Mouse (Mus musculus) layer of hippocampus, adult 11-12 months (tissue): Measurements from ENCODE around the gene Tubb2a.

Experiments
- DNase-seq: peaks from one replicate; pipeline ENCODE4 v3.0.0; 2022; ENCODE audit warnings: low spot score

The Tubb2a gene

DNA sequence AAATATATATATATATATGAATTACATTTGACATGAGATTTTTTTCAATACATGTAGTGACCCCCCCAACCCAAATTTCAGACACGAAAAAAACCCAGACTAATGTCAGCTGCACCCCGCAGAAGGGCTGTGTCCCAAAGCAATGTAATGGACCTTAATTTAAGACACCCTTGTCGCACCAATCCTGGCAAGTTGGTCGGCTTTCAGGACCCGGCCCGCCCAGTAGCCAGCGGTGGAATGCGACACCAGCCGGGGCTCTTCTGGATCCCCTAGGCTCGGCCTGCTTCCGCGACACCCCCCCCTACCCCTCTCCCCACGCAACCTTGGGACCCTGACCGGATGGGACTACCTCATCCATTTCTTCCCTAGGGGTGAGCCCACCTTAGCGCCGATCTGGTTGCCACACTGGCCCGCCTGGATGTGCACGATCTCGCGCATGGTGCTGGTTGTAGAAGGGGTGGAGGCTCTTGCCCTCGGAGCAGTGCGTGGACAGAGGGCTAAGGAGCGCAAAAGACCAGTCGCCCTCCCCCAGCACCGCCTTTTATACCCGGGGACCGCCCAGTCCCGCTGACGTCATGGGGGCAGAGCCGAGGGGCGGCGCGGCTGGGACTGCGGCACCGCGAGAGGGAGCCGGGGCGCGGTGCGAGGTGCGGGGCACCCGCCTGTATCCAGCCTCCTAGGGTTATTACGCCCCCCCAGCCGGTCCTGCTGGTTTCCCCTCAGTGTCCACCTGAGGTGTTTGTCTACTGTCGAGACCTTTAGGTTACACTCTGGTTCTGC, at the start of gene Tubb2a:
Gene Tubb2a, minus strand, starts transcription at position 516 of the 780 bp plus-strand sequence.
- peak; percentile 92 for DNase-seq

DNA sequence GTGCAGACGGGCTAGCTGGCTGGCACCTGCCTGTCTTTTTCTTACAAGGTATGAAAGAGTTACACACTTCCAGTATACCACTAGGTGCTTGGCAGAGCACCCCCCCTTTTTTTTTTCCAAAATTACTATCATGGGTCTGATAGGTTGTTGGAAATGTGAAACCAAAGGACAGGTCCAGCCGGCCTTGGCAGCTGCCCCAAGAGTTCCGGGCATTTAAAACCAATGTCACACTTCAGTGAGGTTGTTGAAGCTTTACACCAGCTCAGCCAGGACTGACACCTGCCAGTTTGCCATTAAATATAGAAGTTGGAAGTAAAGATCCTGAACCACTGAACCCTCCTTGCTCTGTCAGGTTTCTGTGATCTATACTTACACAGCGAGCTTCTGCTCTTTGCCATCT, 47.9 kb upstream of the Tubb2a start:
- DNase-seq: no peak

DNA sequence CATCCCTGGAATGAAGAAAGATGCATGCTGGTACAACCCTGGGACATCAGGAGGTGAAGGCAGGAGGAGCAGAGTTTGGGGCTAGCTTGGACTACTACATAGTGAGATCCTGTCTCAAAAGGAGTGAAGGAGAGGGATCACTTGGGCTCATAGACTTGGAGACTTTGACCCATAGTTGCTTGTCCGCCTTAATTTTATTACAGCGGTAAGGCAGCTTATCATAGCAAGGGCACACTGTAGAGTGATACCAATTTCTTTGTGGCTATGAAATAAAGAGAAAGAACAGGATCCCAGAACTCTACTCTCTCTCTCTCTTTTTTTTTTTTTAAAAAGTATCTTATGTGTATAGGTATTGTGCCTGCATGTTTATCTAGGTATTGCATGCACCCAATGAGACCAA, 42.7 kb upstream of the Tubb2a start:
- DNase-seq: no peak

DNA sequence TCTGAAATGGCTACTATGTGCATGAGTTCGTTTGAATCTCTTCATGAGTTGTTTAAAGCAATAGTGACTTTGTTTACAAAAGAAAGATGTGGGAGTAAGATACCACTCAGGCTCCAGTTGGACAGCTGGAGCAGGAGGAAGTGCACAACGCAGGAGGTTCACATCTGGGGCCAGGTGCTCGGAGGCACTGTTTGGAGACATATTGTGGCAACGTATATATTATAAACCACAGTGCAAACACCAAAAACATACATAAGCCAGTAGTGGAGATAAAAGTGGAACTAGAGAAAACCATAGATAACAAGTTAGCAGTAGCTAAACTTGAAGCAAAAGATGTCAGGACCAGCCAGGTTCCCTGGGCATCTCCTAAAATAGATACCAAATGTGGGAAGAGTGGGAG, 41.6 kb upstream of the Tubb2a start:
- DNase-seq: no peak

DNA sequence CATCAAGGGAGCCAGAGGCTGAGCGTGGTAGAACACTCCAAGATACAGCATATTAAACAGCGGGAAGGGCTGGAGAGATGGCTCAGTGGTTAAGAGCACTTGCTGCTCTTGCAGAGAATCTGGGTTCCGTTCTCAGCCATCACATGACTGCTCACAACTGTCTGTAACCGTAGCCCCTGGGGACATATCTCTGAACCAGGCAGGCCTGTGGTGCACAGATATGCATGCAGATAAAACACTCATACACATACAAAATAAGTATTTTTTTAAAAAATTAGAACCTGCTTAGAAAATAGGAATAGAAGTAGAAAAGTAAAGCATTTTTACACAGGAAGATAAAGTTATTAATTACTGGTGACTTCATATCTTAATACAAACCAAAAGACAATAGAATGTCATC, 41.0 kb upstream of the Tubb2a start:
- DNase-seq: no peak

DNA sequence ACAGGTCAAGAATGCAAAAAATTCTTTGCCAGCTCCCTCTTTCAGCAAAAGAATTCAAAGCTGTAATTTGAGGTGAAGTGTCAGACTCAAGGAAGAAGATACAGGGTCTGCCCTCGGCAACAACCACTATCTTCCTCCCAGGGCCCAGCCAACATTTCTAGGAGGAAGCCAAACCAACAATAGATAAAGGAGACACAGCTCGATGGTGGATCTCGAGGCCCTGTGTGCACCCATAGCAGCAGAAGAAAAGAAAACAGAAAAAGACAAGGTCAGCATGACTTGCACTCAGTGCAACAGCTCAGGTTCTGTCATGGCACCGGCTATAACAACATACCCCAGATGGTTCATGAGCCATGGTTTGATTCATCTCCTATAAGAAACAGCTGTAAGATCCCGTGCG, 38.7 kb upstream of the Tubb2a start:
- DNase-seq: no peak

DNA sequence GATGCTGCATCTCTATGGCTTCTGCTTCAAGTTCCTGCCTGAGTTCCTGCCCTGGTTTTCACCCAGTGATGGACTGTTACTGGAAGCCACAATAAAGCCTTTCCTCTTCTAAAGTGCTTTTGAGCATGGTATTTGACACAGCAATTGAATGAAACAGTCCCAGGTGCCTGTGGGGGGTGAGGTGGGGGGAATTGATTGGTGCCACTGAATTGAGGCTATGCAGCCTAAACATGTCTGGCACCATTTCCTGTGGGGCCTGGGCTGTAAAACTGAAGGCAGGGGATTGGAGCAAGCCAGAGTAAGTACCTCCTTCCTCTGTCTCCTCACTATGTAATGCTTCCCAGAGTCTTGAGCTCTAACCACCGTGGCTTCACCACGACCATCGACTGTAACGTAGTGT, 36.8 kb upstream of the Tubb2a start:
- no peak for DNase-seq

DNA sequence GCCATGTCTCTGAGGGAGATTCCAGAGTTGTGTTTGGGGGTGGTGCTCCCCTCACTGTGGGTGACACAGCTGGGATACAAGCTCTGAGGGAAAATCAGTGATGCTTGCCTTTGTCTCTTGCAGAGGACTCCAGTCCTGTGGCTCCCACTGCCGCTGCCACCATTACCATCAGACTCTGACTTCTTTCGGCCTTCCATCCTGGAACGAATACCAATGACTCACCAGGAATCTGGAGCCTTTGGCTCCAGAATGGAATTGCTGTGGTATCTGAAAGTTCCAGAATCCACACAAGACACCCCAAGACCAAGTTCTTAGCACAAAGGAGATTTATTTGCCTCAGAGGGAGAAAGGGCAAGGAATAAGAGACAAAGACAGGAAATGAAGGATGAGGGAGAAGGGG, 35.3 kb upstream of the Tubb2a start:
- no peak for DNase-seq

DNA sequence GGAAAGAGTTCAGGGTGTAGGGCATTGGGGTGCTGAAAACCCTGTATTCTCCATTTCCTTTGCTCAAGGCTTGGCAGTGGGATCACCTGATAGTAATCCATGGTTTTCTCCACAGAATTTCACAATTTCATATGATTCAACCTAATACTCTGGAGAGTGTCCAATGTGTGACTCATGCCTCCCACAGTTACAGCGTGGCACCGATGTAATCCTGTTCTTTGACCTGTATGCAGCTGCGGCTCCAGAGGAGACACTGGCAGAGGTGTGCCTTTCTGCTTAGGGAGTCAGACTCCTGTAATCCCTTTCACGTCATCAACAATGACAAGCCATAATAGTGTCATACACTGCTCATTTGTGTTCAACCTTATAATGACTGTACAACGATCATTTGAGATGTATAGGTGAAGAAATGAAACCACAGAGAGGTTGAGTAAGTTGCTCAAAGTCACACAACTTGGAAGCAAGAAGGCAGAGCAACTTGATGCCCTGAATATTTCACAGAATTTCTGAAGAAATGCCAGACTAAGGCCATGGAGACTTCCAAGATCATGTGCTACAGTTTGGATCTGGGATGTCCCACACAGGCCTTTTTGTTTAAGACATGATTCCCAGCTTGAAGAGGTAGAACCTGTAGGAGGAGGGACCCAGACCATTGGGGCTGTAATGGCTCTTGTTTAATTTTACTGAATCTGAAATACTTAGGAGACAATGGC, 34.7 kb upstream of the Tubb2a start:
- no peak for DNase-seq

DNA sequence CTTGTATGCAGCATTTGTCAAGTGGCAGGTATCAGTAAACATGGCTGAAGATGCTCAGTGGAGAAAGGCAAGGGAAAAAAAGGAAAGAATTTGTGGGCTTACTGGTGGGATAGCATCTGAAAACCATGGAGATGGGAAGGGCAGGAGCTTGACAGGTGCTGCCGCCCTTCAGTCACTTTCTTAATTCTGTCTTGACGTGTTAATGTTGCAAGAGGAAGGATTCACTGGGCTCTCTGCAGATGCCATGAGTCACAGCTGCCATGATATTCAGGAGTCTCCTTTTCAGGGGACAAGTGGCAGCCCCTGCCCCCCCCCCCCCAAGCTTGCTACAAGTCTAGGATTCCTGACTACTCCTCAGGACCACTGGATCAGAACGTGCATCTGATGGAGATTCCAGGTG, 34.1 kb upstream of the Tubb2a start:
- no peak for DNase-seq

DNA sequence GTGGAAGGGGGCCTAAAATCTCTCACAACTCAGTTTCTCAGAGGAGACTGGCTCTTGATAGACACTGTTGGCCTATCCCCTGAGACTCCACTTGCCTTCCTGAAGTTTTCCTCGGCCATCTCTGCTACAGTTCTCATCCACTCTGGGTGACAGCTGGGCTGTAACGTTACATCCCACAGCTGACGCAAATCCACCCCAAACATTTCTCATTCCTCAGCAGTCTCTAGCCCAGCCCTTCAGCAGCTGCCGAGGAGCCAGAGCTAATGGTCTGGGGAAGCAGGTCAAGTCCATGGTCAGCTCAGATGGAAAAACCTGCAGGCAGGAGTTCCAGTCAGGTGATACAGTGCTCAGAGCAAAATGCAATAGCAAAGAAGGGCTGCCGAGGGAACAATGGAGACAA, 33.2 kb upstream of the Tubb2a start:
- DNase-seq: no peak

DNA sequence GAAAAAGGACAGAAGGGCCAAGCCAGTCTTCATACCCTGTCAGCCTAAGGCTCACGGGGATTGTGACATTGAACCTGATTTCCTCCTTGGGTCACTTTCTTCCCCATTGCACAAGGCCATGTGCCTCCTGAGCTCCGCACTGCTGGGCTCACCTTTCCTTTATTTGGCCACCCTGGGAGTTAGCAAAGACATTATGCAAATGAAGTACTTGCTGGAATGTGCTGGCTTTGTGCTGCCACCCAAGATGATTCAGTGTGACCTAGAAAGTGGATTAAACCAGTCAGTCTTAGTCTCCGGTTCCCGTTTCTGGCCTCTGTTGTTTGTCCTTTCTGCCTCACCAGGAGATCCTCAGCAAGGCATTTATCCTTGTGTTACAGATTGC, 31.9 kb upstream of the Tubb2a start:
- no peak for DNase-seq

DNA sequence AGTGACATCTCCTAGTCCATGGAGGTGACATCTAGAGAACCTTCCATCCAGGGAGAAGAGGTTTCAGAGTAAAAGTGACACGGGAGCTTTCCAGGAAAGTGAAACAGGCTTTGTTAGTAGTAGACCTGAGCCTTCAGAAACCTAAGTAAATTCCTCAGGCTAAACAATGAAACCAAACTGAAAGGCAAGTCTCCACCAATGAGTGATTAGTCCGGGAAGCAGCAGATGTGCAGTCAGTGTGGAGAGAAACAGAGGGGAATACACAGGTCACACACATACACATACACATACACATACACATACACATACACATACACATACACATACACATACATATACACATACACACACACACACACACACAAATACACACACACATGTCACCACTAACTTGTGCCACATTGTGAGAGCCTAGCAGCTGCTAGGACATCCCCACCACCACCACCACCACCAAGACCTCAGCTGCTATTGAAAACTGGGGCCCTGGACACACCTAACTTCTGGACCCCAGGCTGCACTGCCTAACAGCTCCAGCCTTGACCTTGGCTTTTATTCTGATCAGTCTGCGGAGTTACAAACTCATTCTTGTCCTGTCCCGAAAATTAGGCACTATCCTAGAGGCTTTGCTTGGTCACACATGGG, 31.3 kb upstream of the Tubb2a start:
- DNase-seq: no peak

DNA sequence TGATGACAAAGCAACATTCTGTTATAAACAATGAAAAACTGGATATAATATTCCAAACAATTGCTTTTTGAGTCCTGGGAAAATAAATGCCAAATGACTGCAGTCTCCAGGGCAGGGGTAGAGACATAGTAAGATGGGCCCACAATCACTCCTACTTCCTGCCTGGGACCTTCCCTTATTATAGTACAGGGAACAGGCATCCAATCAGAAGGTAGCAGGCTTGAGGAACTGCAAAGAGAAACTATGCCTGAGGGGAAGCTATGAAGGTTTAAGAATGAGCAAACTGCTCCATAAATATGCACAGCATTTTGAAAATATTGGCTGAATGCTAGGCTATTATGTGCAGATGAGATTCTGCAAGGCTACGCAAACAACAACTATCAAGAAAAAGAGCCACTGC, 29.2 kb upstream of the Tubb2a start:
- DNase-seq: no peak

DNA sequence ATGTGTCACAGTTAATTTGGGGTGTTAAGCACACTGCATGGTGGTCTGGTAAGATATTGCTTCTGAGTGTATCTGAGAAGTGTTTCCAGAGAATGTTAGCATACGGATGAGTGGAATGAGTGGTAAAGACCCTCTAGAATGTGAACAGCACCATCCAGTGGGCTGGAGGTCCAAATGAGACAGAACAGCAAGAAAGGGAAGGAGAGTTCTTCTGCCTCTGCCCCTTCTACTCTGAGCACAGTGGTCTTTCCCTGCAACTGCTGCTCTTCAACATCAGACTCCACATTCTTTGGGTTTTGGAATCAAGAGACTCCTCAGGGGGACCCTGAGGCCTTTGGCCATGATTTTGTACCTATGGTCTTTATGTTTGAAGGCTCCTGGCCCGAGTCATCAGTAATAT, 28.4 kb upstream of the Tubb2a start:
- DNase-seq: no peak

DNA sequence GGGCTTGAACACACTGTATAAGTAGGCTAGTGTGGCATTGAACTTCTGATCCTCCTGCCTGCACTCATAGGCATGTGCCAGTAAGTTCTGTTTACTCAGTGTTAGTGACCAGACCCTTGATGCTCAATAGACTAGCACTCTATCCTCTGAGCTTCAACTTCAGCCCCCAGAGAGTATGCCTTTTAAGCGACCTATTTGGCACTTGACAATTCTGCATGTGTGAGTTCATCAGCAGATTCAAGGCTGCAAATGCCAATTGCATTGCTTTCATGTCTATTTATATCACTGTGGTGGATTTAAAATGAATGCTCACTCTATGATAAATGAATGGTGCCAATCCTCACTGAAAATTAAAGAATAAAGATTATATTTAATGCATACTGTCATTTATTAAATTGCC, 27.6 kb upstream of the Tubb2a start:
- DNase-seq: no peak

DNA sequence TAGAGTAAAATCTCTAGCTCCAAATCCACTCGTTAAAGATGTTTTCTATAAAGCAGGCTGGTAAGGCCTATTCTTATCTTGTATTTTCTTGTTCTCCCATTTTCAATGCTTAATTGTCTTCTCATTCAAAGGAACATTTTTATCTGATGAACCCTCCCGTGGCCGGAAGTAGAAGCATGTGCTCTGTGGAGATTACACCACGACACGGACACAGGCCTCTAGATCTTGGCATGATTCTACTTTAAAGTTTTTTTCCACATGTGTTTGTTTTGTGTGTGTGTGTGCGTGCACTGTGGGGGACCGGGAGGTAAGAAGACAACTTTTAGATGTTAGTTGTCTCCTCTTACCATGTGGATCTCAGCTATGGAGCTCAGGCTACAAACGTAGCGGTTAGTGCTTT, 24.1 kb upstream of the Tubb2a start:
- DNase-seq: no peak

DNA sequence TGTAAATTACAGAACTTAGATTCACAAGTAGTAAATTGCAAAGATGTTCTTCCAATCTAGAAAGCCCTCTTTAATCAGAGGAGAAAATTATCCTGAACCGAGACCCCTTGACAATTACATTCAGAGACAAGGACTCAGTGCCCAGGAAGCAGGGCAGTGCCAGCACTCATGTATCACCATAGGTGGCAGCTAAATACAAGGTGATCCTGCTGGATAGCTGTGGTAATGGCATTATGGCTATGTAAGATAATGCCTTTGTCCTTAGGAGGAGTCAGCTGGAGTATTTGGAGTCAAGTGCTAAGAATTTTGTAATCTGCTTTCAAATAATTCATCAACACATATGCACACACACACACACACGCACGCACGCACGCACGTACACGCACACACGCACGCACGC, 23.4 kb upstream of the Tubb2a start:
- DNase-seq: no peak

DNA sequence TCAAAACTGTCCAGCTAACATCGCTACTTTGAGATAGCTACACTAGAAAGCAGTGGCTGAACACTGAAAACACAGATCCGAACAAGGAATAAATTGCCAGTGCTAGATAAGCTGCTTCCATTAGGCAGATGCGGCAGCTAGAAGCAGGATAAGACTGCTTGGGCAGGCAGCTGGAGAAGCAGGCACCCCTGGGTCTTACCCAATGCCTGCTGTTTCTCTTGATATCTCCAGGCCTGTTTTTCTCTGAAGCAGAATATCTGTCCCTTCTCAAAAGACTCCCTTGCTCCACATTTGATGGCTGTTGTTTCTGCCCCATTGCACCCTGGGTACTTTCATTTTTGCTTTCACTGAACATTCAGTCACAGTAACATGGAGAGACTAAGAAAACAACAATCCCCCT, 22.9 kb upstream of the Tubb2a start:
- no peak for DNase-seq

DNA sequence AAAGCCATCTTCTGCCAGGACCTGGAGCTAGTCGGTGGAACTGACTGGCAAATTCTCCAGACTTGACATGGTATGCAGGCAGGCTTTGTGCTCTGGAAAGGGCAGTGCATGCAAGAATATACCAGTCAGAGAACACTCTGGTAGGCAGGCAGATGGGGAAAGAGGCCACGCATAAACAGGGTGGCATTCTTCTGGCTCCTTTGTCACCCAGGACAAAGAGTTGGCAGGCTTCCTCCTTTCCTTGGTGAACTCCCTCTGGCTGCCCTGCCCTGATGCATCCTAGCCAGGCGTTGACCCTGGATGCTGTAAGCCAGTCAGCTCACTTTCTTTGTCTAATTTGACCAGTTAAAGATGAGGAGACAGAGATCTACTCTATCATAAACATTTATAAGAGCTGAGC, 19.3 kb upstream of the Tubb2a start:
- no peak for DNase-seq

DNA sequence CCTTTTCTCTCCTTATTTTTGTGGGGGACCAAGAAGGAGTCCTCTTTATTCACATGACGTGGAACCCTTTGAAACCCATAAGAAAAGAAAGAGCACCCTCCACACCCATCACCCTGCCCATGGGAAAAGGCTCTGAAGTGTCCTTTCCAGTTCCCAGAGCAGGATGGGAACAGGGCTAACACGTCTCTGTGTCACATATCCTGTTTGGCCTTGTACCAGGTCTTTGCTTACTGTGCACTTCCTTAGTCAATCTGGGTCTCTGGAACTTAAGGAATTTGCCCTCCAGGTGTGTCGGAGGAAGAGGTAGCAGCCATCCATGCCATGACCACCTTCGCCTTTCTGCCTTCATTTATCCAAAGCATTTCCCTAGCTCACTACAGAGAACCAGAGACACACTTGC, 18.6 kb upstream of the Tubb2a start:
- no peak for DNase-seq

DNA sequence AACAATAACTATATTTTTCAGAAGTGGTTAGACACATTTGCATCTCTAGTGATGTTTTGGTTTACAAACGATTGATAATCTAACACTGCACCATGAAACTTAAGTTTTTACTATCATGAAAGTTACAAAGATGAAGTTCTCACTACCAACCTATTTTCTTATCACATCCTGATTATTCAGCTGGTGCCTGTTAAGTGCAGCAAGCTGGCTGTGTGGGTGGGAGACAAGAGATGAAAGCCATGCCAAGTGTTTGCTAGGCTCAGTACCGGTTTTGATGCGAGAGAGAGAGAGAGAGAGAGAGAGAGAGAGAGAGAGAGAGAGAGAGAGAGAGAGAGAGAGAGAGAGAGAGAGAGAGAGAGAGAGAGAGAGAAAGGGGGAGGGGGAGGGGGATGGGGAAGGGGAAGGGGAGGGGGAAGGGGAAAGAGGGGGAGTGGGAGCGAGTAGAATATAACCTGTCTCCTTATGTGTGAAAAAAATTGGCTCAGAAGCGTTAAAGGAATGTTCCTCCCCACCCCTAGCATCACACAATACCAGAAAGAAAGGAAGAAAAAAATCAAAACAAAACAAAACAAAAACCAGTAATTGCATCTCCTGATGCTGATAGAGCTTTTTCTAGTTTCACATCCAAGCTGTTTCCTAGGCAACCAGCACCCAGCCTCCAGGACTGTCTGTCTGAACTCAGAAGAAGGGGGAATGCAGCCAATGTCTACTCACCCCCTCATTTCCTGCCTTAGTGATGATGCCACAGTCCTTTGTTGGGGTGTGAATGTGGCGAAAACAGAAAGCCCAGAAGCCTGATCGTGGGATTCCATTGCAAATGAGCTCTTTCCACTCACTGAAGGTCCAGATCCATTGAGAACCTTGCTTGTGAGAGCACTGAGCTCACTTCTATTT, 18.0 kb upstream of the Tubb2a start:
- peak; percentile 86 for DNase-seq
